Mouse (Mus musculus) inflammation-experienced regulatory T-cells, adult 6 months (primary cell): ENCODE measurements around the gene Gm3625. TPM values are rescaled to one million over a fixed set of nuclear protein-coding genes. Genes with fewer than 3 reads are reported as not detected.
A peak's percentile ranks its signal among the peaks of the same experiment; 100 is the strongest.

Source experiments
- ATAC-seq: one replicate; pipeline ENCODE4 v1.8.0; 2017
- polyA plus RNA-seq, 3 experiments: library from polyadenylated mRNA; unstranded; fragments of 100-300 nt; shearing (Covaris generic); gene quantifications; one replicate each; pipeline ENCODE4 v1.2.1; 2017

Gene Gm3625
- polyA plus RNA-seq, result not detected

GRCm38 (mm10) chr12:4592541-4593165 is at the start of gene Gm3625, which contains the start of gene Itsn2:
Gene Gm3625 (minus strand): TSS chr12:4592927.
Gene Itsn2 (plus strand): TSS chr12:4592638.
- peak; percentile 69 for ATAC-seq

- ATAC-seq, result no peak
Observed at GRCm38 (mm10) chr12:4640737-4641136, 48.0 kb upstream of the Gm3625 start.

GRCm38 (mm10) chr12:4638438-4638837 is 45.7 kb upstream of the Gm3625 start:
- no peak for ATAC-seq

- ATAC-seq, result no peak
Observed at GRCm38 (mm10) chr12:4632957-4633356, 40.2 kb upstream of the Gm3625 start.

GRCm38 (mm10) chr12:4624201-4624600 is 31.5 kb upstream of the Gm3625 start:
- peak; percentile 75 for ATAC-seq

- ATAC-seq, result no peak
Observed at GRCm38 (mm10) chr12:4614722-4615121, 22.0 kb upstream of the Gm3625 start.

GRCm38 (mm10) chr12:4606625-4607024 is 13.9 kb upstream of the Gm3625 start:
- ATAC-seq, result no peak

- ATAC-seq, result peak; percentile 32
Observed at GRCm38 (mm10) chr12:4599713-4600112, 7.0 kb upstream of the Gm3625 start.

- no peak for ATAC-seq
Observed at GRCm38 (mm10) chr12:4598666-4599428, 6.1 kb upstream of the Gm3625 start.

GRCm38 (mm10) chr12:4595055-4595454 is 2.3 kb upstream of the Gm3625 start:
- ATAC-seq, result peak; percentile 25

- ATAC-seq, result no peak
Observed at GRCm38 (mm10) chr12:4593930-4594391, 1.2 kb upstream of the Gm3625 start.

- peak; percentile 52 for ATAC-seq
Observed at GRCm38 (mm10) chr12:4593166-4593929, 621 bp upstream of the Gm3625 start.

GRCm38 (mm10) chr12:4592025-4592424 is 702 bp downstream of the Gm3625 start:
- ATAC-seq, result peak; percentile 5

- no peak for ATAC-seq
Observed at GRCm38 (mm10) chr12:4588603-4589002, 4.1 kb downstream of the Gm3625 start.

GRCm38 (mm10) chr12:4587846-4588245 is 4.9 kb downstream of the Gm3625 start:
- no peak for ATAC-seq

- no peak for ATAC-seq
Observed at GRCm38 (mm10) chr12:4582326-4582725, 10.4 kb downstream of the Gm3625 start.

- no peak for ATAC-seq
Observed at GRCm38 (mm10) chr12:4574065-4574464, 18.7 kb downstream of the Gm3625 start.

GRCm38 (mm10) chr12:4571864-4572263 is 20.9 kb downstream of the Gm3625 start:
- ATAC-seq, result peak; percentile 65

GRCm38 (mm10) chr12:4558475-4559279 is 34.0 kb downstream of the Gm3625 start:
- ATAC-seq, result no peak

GRCm38 (mm10) chr12:4558013-4558412 is 34.7 kb downstream of the Gm3625 start:
- ATAC-seq, result no peak

- no peak for ATAC-seq
Observed at GRCm38 (mm10) chr12:4557436-4557835, 35.3 kb downstream of the Gm3625 start.

- ATAC-seq, result no peak
Observed at GRCm38 (mm10) chr12:4556891-4557290, 35.8 kb downstream of the Gm3625 start.
